Mouse (Mus musculus) forebrain, embryonic 10.5 days (tissue): Measurements from ENCODE around the gene Pkd2. TPM values are rescaled to one million over a fixed set of nuclear protein-coding genes. Genes with fewer than 3 reads are reported as not detected.

Source experiments
- DNase-seq: peaks from one replicate; pipeline ENCODE4 v3.0.0-alpha.2; 2017; ENCODE audit warnings: low spot score; ENCODE audit errors: extremely low spot score
- H3K27ac ChIP-seq: fragments of 300-500 bp; sonication (generic); 2 replicates; pipeline ENCODE4 v1.5.1; 2016; ENCODE audit warnings: mild to moderate bottlenecking
- H3K27me3 ChIP-seq: fragments of 300-500 bp; sonication (generic); 2 replicates; pipeline ENCODE4 v1.6.1; 2016; ENCODE audit warnings: mild to moderate bottlenecking; ENCODE audit not compliant: poor library complexity, severe bottlenecking
- H3K36me3 ChIP-seq: fragments of 300-500 bp; sonication (generic); replicated peaks from 2 replicates; pipeline ENCODE4 v1.6.1; 2016; ENCODE audit warnings: mild to moderate bottlenecking, moderate library complexity
- H3K4me1 ChIP-seq: fragments of 300-500 bp; sonication (generic); 2 replicates; pipeline ENCODE4 v1.6.1; 2016
- H3K4me3 ChIP-seq: fragments of 300-500 bp; sonication (generic); 2 replicates; pipeline ENCODE4 v1.5.1; 2016; ENCODE audit warnings: mild to moderate bottlenecking, moderate library complexity
- H3K9me3 ChIP-seq: fragments of 300-500 bp; sonication (generic); 2 replicates; pipeline ENCODE4 v1.6.1; 2016; ENCODE audit warnings: mild to moderate bottlenecking, moderate library complexity
- WGBS: fragments of 180-500 bp; shearing (Covaris S2); methylation state at CpG from one replicate; pipeline ENCODE4 v1.1.7; 2016; 5-methylcytosine and 5-hydroxymethylcytosine counted together
- polyA plus RNA-seq: library from polyadenylated mRNA; unstranded; fragments of >200 nt; fragmentation: Nextera tagmentation; extraction: Ambion mirVana; gene quantifications from 2 replicates; pipeline ENCODE4 v1.2.1, GENCODE M21; 2016

The Pkd2 gene
- polyA plus RNA-seq, 1 experiment from 2014 or later, result 7.7 TPM

DNA sequence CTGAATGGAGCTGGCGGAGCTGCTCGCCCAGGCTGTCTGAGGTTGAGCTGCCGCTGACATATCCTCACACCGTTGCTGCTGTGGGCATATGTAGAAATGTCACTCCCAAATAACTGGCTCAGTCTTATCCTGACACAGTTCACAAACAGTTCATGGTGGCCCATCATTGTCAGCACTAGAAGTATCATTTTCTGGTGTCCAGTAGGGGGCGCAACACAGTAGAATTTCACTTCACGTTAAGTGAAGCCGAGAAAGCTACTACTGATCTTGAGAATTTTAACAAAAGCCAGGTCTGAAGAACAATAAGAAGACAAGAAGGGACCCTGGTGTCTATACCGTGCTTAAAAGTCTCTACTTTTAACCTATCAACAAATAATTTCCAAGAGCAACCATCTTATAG is 13.1 kb downstream of the Pkd2 start:
- Histone ChIP-seq H3K4me3 (no peak overlapping the region), H3K27ac (no peak overlapping the region), H3K27me3 (no peaks in the 10 kb centered on the region), H3K9me3 (no peaks in the 10 kb centered on the region), H3K4me1 (no peaks in the 10 kb centered on the region), H3K36me3 (peaks cover 58% of the 10 kb centered on the region)
- WGBS, result 91% methylated on average over 8 of the region's 8 CpGs
- DNase-seq, result no peak

DNA sequence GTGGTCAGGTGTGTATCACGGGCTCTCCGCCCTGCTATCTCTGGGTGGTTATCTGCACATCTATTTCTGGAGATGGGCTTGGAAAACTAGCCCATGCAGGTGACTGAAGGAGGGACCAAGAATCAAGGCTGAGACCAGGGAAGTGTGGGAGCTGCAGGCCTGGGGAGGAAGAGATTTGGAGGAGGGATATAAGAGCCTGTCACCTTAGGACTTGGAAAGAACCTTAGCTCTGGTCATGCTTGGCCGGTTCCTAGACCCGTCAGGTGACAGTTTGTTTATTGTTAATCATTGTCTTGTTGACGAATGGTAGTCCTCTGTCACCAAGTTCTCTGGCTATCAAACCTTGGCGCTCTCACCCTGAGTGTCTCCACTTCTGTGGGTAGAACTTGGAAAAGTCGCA is 21.1 kb downstream of the Pkd2 start:
- Histone ChIP-seq H3K27ac (no peak overlapping the region), H3K27me3 (no peaks in the 10 kb centered on the region), H3K9me3 (no peaks in the 10 kb centered on the region), H3K36me3 (peaks cover 79% of the 10 kb centered on the region), H3K4me1 (no peaks in the 10 kb centered on the region), H3K4me3 (no peak overlapping the region)
- DNase-seq, result no peak
- WGBS, result 90% methylated on average over 7 of the region's 7 CpGs

- no peak for DNase-seq
- 93% methylated on average over 8 of the region's 8 CpGs for WGBS
- H3K27ac ChIP-seq, result no peak overlapping the region
- no peaks in the 10 kb centered on the region for H3K9me3 ChIP-seq
- H3K4me1 ChIP-seq, result no peaks in the 10 kb centered on the region
- peaks cover 90% of the 10 kb centered on the region for H3K36me3 ChIP-seq
- H3K4me3 ChIP-seq, result no peak overlapping the region
- no peaks in the 10 kb centered on the region for H3K27me3 ChIP-seq
These were observed 23.6 kb downstream of the Pkd2 start for GRCm38 (mm10) chr5:104482856-104483255.

GRCm38 (mm10) chr5:104491561-104491960 is 32.3 kb downstream of the Pkd2 start:
- peaks cover 94% of the 10 kb centered on the region for H3K36me3 ChIP-seq
- H3K9me3 ChIP-seq, result no peaks in the 10 kb centered on the region
- H3K27ac ChIP-seq, result no peak overlapping the region
- 95% methylated on average over 5 of the region's 5 CpGs for WGBS
- H3K4me3 ChIP-seq, result no peak overlapping the region
- DNase-seq, result no peak
- H3K4me1 ChIP-seq, result no peaks in the 10 kb centered on the region
- no peaks in the 10 kb centered on the region for H3K27me3 ChIP-seq

GRCm38 (mm10) chr5:104504883-104505282 is 45.6 kb downstream of the Pkd2 start:
- Histone ChIP-seq H3K9me3 (peaks cover 3% of the 10 kb centered on the region; the same call in 1 of the 2 replicates), H3K27me3 (no peaks in the 10 kb centered on the region), H3K4me1 (peaks cover 11% of the 10 kb centered on the region), H3K4me3 (no peak overlapping the region), H3K27ac (no peak overlapping the region), H3K36me3 (peaks cover 69% of the 10 kb centered on the region)
- 96% methylated on average over 2 of the region's 2 CpGs for WGBS
- DNase-seq, result no peak

DNA sequence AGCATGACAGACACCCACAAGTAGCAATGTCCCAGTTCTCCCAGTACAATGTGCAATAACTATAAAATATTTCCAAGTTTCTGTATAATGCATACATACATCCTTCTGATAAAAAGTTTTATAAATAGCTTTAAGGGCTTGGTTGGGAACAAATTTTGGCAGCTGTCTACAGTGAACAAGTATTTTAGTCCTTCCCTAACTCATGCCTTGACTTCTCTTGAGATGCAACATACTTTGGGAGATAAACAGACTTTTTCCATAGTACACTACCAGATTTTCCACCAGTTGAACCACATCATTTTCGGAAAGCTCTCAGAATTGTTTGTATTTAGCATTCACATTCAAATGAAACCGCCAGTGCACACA is 48.6 kb downstream of the Pkd2 start:
- no peak for DNase-seq
- Histone ChIP-seq H3K4me3 (peak overlapping the region; percentile 87), H3K36me3 (peaks cover 70% of the 10 kb centered on the region), H3K9me3 (peaks cover 28% of the 10 kb centered on the region), H3K27me3 (no peaks in the 10 kb centered on the region), H3K4me1 (peaks cover 11% of the 10 kb centered on the region), H3K27ac (peak overlapping the region; percentile 96)
- WGBS, result 2% methylated on average over 2 of the region's 2 CpGs

DNA sequence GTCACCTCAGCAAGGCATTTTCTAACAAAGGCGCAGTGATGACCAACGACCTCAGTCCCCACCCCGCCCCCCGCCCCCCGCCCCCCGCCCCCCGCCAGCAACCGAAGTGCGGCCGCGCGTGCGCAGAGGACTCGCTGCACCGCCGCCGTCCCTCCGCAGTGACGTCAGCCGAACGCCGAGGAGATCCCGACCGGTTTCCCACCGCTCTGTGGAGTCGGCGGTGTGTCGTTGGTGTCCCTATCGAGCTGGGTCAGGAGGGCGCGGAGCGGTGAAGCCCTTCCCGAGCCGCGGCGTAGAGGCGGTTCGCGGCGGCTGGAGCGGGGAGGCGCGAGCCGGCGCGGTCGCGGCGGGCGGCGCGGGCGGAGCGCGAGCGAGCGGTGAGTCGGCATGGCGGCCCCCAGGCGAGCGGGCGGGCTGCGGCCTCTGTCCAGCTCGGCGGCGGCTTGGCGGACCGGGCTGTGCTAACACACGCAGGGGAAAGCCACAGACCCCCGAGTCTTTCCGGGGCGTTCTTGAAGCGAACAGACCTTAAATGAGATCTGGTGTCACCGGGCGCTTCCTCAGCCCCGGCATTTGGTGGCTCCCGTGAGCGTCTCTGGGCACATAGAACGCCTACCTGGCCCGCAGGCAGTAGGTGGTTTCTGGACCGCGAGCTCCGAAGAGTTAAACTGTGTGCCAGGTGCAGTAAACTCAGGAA is 49.1 kb downstream of the Pkd2 start, which contains the start of gene BC005561:
Gene BC005561, plus strand, starts transcription at position 158 of the 697 bp plus-strand sequence.
- H3K4me3 ChIP-seq, result peak within 1 kb of the TSS; percentile 87
- peak; percentile 89 for DNase-seq
- under 1% methylated on average over 83 of the region's 83 CpGs for WGBS
- peaks cover 33% of the 10 kb centered on the region for H3K9me3 ChIP-seq
- H3K27me3 ChIP-seq, result no peaks in the 10 kb centered on the region
- peak within 1 kb of the TSS; percentile 96 for H3K27ac ChIP-seq
- peaks cover 70% of the 10 kb centered on the region for H3K36me3 ChIP-seq
- H3K4me1 ChIP-seq, result peaks cover 11% of the 10 kb centered on the region

DNA sequence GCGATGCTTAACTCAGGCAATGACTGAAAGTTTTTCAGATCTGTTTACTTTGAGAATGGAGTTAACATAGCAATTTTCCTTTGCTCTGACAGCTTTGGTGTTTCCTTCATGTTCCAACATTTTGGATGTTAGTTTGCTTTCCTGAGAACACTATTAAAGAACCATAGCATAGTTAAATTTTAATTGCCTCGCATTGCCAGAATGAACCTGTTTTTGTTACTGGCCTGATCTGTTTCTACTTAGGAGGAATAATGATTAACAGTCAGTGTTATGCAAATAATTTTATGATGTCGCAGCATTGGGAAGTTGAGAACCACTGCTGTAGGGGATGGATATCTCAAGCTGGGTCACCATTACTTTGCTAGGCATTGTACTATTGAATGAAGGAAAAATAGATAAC is 52.0 kb downstream of the Pkd2 start:
- DNase-seq, result no peak
- Histone ChIP-seq H3K36me3 (peaks cover 77% of the 10 kb centered on the region), H3K4me3 (no peak overlapping the region), H3K27me3 (no peaks in the 10 kb centered on the region), H3K27ac (no peak overlapping the region), H3K4me1 (peaks cover 11% of the 10 kb centered on the region), H3K9me3 (peaks cover 62% of the 10 kb centered on the region)
- 98% methylated on average over 3 of the region's 3 CpGs for WGBS

GRCm38 (mm10) chr5:104538612-104539011 is 79.4 kb downstream of the Pkd2 start:
- Histone ChIP-seq H3K27ac (no peak overlapping the region), H3K36me3 (peaks cover 99% of the 10 kb centered on the region), H3K4me1 (no peaks in the 10 kb centered on the region), H3K4me3 (no peak overlapping the region), H3K27me3 (no peaks in the 10 kb centered on the region), H3K9me3 (peaks cover 4% of the 10 kb centered on the region; the same call in 1 of the 2 replicates)
- no peak for DNase-seq
- whole genome bisulfite sequencing, result 100% methylated on average over 1 of the region's 1 CpGs

GRCm38 (mm10) chr5:104539331-104539730 is 80.1 kb downstream of the Pkd2 start:
- Histone ChIP-seq H3K36me3 (peaks cover 99% of the 10 kb centered on the region), H3K9me3 (peaks cover 4% of the 10 kb centered on the region; the same call in 1 of the 2 replicates), H3K27me3 (no peaks in the 10 kb centered on the region), H3K27ac (no peak overlapping the region), H3K4me1 (no peaks in the 10 kb centered on the region), H3K4me3 (no peak overlapping the region)
- 95% methylated on average over 4 of the region's 4 CpGs for WGBS
- DNase-seq, result no peak

Other genes with a start within 250 kb of the Pkd2 start
- gene Ibsp, start 160.3 kb upstream of the Pkd2 start, polyA plus RNA-seq, result not detected in 2 replicates
- gene Mepe, start 134.1 kb upstream of the Pkd2 start, polyA plus RNA-seq, result not detected in 2 replicates
- gene Spp1, start 24.3 kb upstream of the Pkd2 start, polyA plus RNA-seq, result 1.6 and 1.7 TPM in 2 replicates
- gene BC005561, start 48.9 kb downstream of the Pkd2 start, polyA plus RNA-seq, result 11.1 and 12.7 TPM in 2 replicates